Mouse (Mus musculus): Measurements from ENCODE around the gene 2210010C04Rik.

Gene 2210010C04Rik

GRCm38 (mm10) chr6:41035409-41035808, at the start of gene 2210010C04Rik:
2210010C04Rik (minus strand) TSS chr6:41035509.
- DNase-seq, result no peak

GRCm38 (mm10) chr6:41080121-41080520, 44.8 kb upstream of the 2210010C04Rik start:
- no peak for DNase-seq

- no peak for DNase-seq
These were observed 43.4 kb upstream of the 2210010C04Rik start for GRCm38 (mm10) chr6:41078539-41079303.

GRCm38 (mm10) chr6:41075753-41076152, 40.4 kb upstream of the 2210010C04Rik start:
- DNase-seq, result no peak

GRCm38 (mm10) chr6:41063332-41063731, 28.0 kb upstream of the 2210010C04Rik start:
- no peak for DNase-seq

- no peak for DNase-seq
These were observed 27.4 kb upstream of the 2210010C04Rik start for GRCm38 (mm10) chr6:41062746-41063145.

- no peak for DNase-seq
These were observed 26.8 kb upstream of the 2210010C04Rik start for GRCm38 (mm10) chr6:41062081-41062480.

- DNase-seq, result no peak
These were observed 25.8 kb upstream of the 2210010C04Rik start for GRCm38 (mm10) chr6:41061085-41061484.

- no peak for DNase-seq
These were observed 22.3 kb upstream of the 2210010C04Rik start for GRCm38 (mm10) chr6:41057653-41058052.

GRCm38 (mm10) chr6:41055581-41055980, 20.3 kb upstream of the 2210010C04Rik start:
- DNase-seq, result no peak

GRCm38 (mm10) chr6:41054379-41054778, 19.1 kb upstream of the 2210010C04Rik start:
- DNase-seq, result no peak

- no peak for DNase-seq
These were observed 16.5 kb upstream of the 2210010C04Rik start for GRCm38 (mm10) chr6:41051824-41052223.

GRCm38 (mm10) chr6:41048602-41049001, 13.3 kb upstream of the 2210010C04Rik start:
- no peak for DNase-seq

GRCm38 (mm10) chr6:41047961-41048360, 12.7 kb upstream of the 2210010C04Rik start:
- no peak for DNase-seq

- DNase-seq, result no peak
These were observed 11.9 kb upstream of the 2210010C04Rik start for GRCm38 (mm10) chr6:41047202-41047601.

- DNase-seq, result no peak
These were observed 11.2 kb upstream of the 2210010C04Rik start for GRCm38 (mm10) chr6:41046553-41046952.

- DNase-seq, result no peak
These were observed 9.4 kb upstream of the 2210010C04Rik start for GRCm38 (mm10) chr6:41044753-41045152.

GRCm38 (mm10) chr6:41044314-41044713, 9.0 kb upstream of the 2210010C04Rik start:
- DNase-seq, result no peak

- no peak for DNase-seq
These were observed 2.5 kb downstream of the 2210010C04Rik start for GRCm38 (mm10) chr6:41032802-41033201.

GRCm38 (mm10) chr6:41032231-41032630, 3.1 kb downstream of the 2210010C04Rik start:
- no peak for DNase-seq

- DNase-seq, result no peak
These were observed 4.5 kb downstream of the 2210010C04Rik start for GRCm38 (mm10) chr6:41030821-41031220.

- no peak for DNase-seq
These were observed 8.3 kb downstream of the 2210010C04Rik start for GRCm38 (mm10) chr6:41027053-41027452.

GRCm38 (mm10) chr6:41025873-41026650, 9.2 kb downstream of the 2210010C04Rik start:
- no peak for DNase-seq

GRCm38 (mm10) chr6:41019140-41019539, 16.2 kb downstream of the 2210010C04Rik start:
- DNase-seq, result no peak
